Mouse (Mus musculus) kidney, adult 2 months (tissue): ENCODE data around the gene Ppfibp1. TPM values are rescaled to one million over a fixed set of nuclear protein-coding genes. Genes with fewer than 3 reads are reported as not detected.
A peak's percentile ranks its signal among the peaks of the same experiment; 100 is the strongest.

ENCODE experiments used
- DNase-seq: peaks from one replicate; pipeline ENCODE4 v3.0.0; 2021
- H3K27ac ChIP-seq: fragments of 200-500 bp; 2 replicates; pipeline ENCODE4 v1.5.1; 2012; ENCODE audit warnings: low read depth, low read length, control low read depth, inconsistent platforms; ENCODE audit not compliant: insufficient read depth
- H3K27me3 ChIP-seq: fragments of 200-500 bp; replicated peaks from 2 replicates; pipeline ENCODE4 v1.6.1; 2012; ENCODE audit warnings: mild to moderate bottlenecking, moderate library complexity, low read length, inconsistent platforms; ENCODE audit not compliant: control insufficient read depth, insufficient read depth
- H3K36me3 ChIP-seq: fragments of 200-500 bp; 2 replicates; pipeline ENCODE4 v1.6.1; 2012; ENCODE audit warnings: mild to moderate bottlenecking, moderate library complexity, low read length, inconsistent platforms; ENCODE audit not compliant: control insufficient read depth, insufficient read depth
- H3K4me1 ChIP-seq: fragments of 200-500 bp; 2 replicates; pipeline ENCODE4 v1.6.1; 2011; ENCODE audit warnings: low read length; ENCODE audit not compliant: control insufficient read depth, insufficient read depth
- H3K4me3 ChIP-seq: fragments of 200-500 bp; 2 replicates; pipeline ENCODE4 v1.5.1; 2011; ENCODE audit warnings: mild to moderate bottlenecking, low read depth, low read length, control low read depth; ENCODE audit not compliant: insufficient read depth
- CTCF ChIP-seq: fragments of 200-500 bp; conservative IDR thresholded peaks from 2 replicates; pipeline ENCODE4 v1.5.1; 2011; ENCODE audit warnings: low read depth, mild to moderate bottlenecking, control low read depth, low read length, moderate library complexity, mixed read lengths; ENCODE audit not compliant: insufficient read depth, insufficient read length
- POLR2A ChIP-seq: fragments of 200-500 bp; IDR thresholded peaks from one replicate; pipeline ENCODE4 v1.6.1; 2011; ENCODE audit warnings: low read depth, low read length, control low read depth
- WGBS: fragments of 180-500 bp; shearing (Covaris S2); methylation state at CpG from one replicate; pipeline ENCODE4 v1.1.7; 2018; 5-methylcytosine and 5-hydroxymethylcytosine counted together
- polyA plus RNA-seq: library from polyadenylated mRNA; depleted of rRNA; stranded (reverse); fragments of >200 nt; gene quantifications from 2 replicates; pipeline ENCODE4 v1.2.3, GENCODE M21; 2012; rRNA removed

Ppfibp1 gene
- polyA plus RNA-seq, 1 experiment: 23.4 TPM

GRCm38 (mm10) chr6:147064226-147064943 is 176.1 kb downstream of the Ppfibp1 start:
- 53% methylated on average over 10 of the region's 10 CpGs for WGBS
- H3K36me3 ChIP-seq: peaks cover 2% of the 10 kb centered on the region; the same call in 1 of the 2 replicates
- H3K27me3 ChIP-seq: no peaks in the 10 kb centered on the region
- no peak overlapping the region for H3K4me3 ChIP-seq
- peaks cover 9% of the 10 kb centered on the region for H3K4me1 ChIP-seq
- DNase-seq: peak; percentile 73
- TF ChIP-seq POLR2A (no peak), CTCF (no peak)
- H3K27ac ChIP-seq: peak overlapping the region; percentile 88

- no peak overlapping the region for H3K4me3 ChIP-seq
- TF ChIP-seq POLR2A: no peak
- no peak for TF ChIP-seq CTCF
- H3K4me1 ChIP-seq: peaks cover 9% of the 10 kb centered on the region
- 45% methylated on average over 6 of the region's 6 CpGs for WGBS
- peaks cover 2% of the 10 kb centered on the region; the same call in 1 of the 2 replicates for H3K36me3 ChIP-seq
- H3K27me3 ChIP-seq: no peaks in the 10 kb centered on the region
- peak; percentile 86 for DNase-seq
- H3K27ac ChIP-seq: peak overlapping the region; percentile 62
Observed at GRCm38 (mm10) chr6:147064944-147065261, 176.6 kb downstream of the Ppfibp1 start.

- WGBS: 63% methylated on average over 5 of the region's 5 CpGs
- Histone ChIP-seq H3K4me1 (no peaks in the 10 kb centered on the region), H3K27ac (no peak overlapping the region), H3K36me3 (no peaks in the 10 kb centered on the region), H3K27me3 (no peaks in the 10 kb centered on the region), H3K4me3 (no peak overlapping the region)
- TF ChIP-seq CTCF: no peak
- TF ChIP-seq POLR2A: no peak
- no peak for DNase-seq
Observed at GRCm38 (mm10) chr6:147075808-147076387, 187.6 kb downstream of the Ppfibp1 start.

GRCm38 (mm10) chr6:147076878-147077277 is 188.6 kb downstream of the Ppfibp1 start:
- WGBS: 89% methylated on average over 8 of the region's 8 CpGs
- TF ChIP-seq POLR2A (no peak), CTCF (no peak)
- no peaks in the 10 kb centered on the region for H3K4me1 ChIP-seq
- no peak overlapping the region for H3K4me3 ChIP-seq
- H3K27ac ChIP-seq: no peak overlapping the region
- no peak for DNase-seq
- no peaks in the 10 kb centered on the region for H3K36me3 ChIP-seq
- no peaks in the 10 kb centered on the region for H3K27me3 ChIP-seq

- TF ChIP-seq POLR2A: no peak
- TF ChIP-seq CTCF: no peak
- WGBS: 91% methylated on average over 10 of the region's 10 CpGs
- no peak overlapping the region for H3K4me3 ChIP-seq
- H3K27ac ChIP-seq: no peak overlapping the region
- no peaks in the 10 kb centered on the region for H3K27me3 ChIP-seq
- no peaks in the 10 kb centered on the region for H3K4me1 ChIP-seq
- H3K36me3 ChIP-seq: no peaks in the 10 kb centered on the region
- DNase-seq: no peak
Observed at GRCm38 (mm10) chr6:147079919-147080318, 191.6 kb downstream of the Ppfibp1 start.

Other genes starting within 250 kb of the Ppfibp1 start
- gene Med21, start 245.9 kb upstream of the Ppfibp1 start, polyA plus RNA-seq: 45.4 and 59.9 TPM in 2 replicates
- 32.9 and 34.8 TPM in 2 replicates for gene Tm7sf3, start 245.7 kb upstream of the Ppfibp1 start, polyA plus RNA-seq
- 3.9 and 4.3 TPM in 2 replicates for gene Stk38l, start 163.5 kb upstream of the Ppfibp1 start, polyA plus RNA-seq
- gene Arntl2, start 92.4 kb upstream of the Ppfibp1 start, polyA plus RNA-seq: 3.3 and 4.1 TPM in 2 replicates
- 0.11 TPM in 1 of 2 replicates, not detected in the other for gene Smco2, start 38.4 kb upstream of the Ppfibp1 start, polyA plus RNA-seq
- gene 1700034J05Rik, start 65.9 kb downstream of the Ppfibp1 start, polyA plus RNA-seq: 0.07 TPM in 1 of 2 replicates, not detected in the other
- 0.35 and 0.42 TPM in 2 replicates for gene Rep15, start 144.1 kb downstream of the Ppfibp1 start, polyA plus RNA-seq
- gene Mrps35, start 154.3 kb downstream of the Ppfibp1 start, polyA plus RNA-seq: 16.9 and 33.1 TPM in 2 replicates
- gene Mansc4, start 198.5 kb downstream of the Ppfibp1 start, polyA plus RNA-seq: 15.6 and 17.2 TPM in 2 replicates
- gene Klhl42, start 202.9 kb downstream of the Ppfibp1 start, polyA plus RNA-seq: 13.3 and 15.3 TPM in 2 replicates